Mouse (Mus musculus) G1E (cell line): ENCODE measurements around the gene Slc24a3.

Experiments
- CTCF ChIP-seq: IDR thresholded peaks from 2 replicates; pipeline ENCODE4 v1.5.1; 2012; ENCODE audit warnings: low read depth, low read length, inconsistent platforms, mixed read lengths
- POLR2AphosphoS5 ChIP-seq: IDR thresholded peaks from 2 replicates; pipeline ENCODE4 v1.6.1; 2012; ENCODE audit warnings: low read depth, low read length, inconsistent platforms; ENCODE audit not compliant: insufficient replicate concordance

- no peak for TF ChIP-seq CTCF
- no peak for TF ChIP-seq POLR2AphosphoS5
These were observed 397 bp upstream of the Slc24a3 start for GRCm38 (mm10) chr2:145167051-145167663.
